Mouse (Mus musculus) megakaryocyte, embryonic 14.5 days (primary cell): ENCODE data around the gene Ifna4. TPM values are rescaled to one million over a fixed set of nuclear protein-coding genes. Genes with fewer than 3 reads are reported as not detected.
"Not testable (repeated sequence)": the region's sequence is repeated elsewhere in the genome, so short reads cannot be mapped to it uniquely, and the experiment has no call there.

Experiments
- H3K27me3 ChIP-seq: replicated peaks from 2 replicates; pipeline ENCODE3; 2012; ENCODE audit warnings: inconsistent platforms
- H3K36me3 ChIP-seq: replicated peaks from 2 replicates; pipeline ENCODE3; 2012; ENCODE audit warnings: low read length, inconsistent platforms, mixed read lengths
- H3K4me1 ChIP-seq: 2 replicates; pipeline ENCODE4 v1.6.1; 2012; ENCODE audit warnings: inconsistent platforms
- H3K4me3 ChIP-seq: replicated peaks from 2 replicates; pipeline ENCODE3; 2012; ENCODE audit warnings: moderate library complexity, mild to moderate bottlenecking, inconsistent platforms
- H3K9me3 ChIP-seq: 2 replicates; pipeline ENCODE4 v1.6.1; 2012; ENCODE audit warnings: inconsistent platforms
- FLI1 ChIP-seq: IDR thresholded peaks from 2 replicates; pipeline ENCODE4 v1.6.1; 2012; ENCODE audit warnings: low read length, inconsistent platforms, mixed read lengths
- GATA1 ChIP-seq: IDR thresholded peaks from 3 replicates; pipeline ENCODE4 v1.6.1; 2012; ENCODE audit warnings: mixed read lengths, low read length, inconsistent platforms, borderline replicate concordance
- polyA plus RNA-seq: library from polyadenylated mRNA; stranded (reverse); fragments of >175 nt; gene quantifications from 2 replicates; pipeline ENCODE4 v1.2.3, GENCODE M21; 2012; ENCODE audit warnings: low replicate concordance; ENCODE audit not compliant: insufficient read depth

Ifna4 gene
- polyA plus RNA-seq, result not detected in 2 replicates

- Histone ChIP-seq H3K9me3 (no peaks in the 10 kb centered on the region), H3K36me3 (no peaks in the 10 kb centered on the region), H3K4me3 (no peak within 1 kb of the TSS), H3K4me1 (peaks cover 4% of the 10 kb centered on the region; the same call in 1 of the 2 replicates), H3K27me3 (peaks cover 5% of the 10 kb centered on the region)
- no peak for TF ChIP-seq FLI1
- TF ChIP-seq GATA1, result no peak
Measured at GRCm38 (mm10) chr4:88841438-88841911, at the start of gene Ifna4. Gene Ifna4 (plus strand): TSS chr4:88841861.

- not testable (repeated sequence) for H3K9me3 ChIP-seq, H3K36me3 ChIP-seq, H3K27me3 ChIP-seq, H3K4me3 ChIP-seq, H3K4me1 ChIP-seq
Measured at GRCm38 (mm10) chr4:88793936-88794675, 47.6 kb upstream of the Ifna4 start, which contains the start of gene Gm13275. Gene Gm13275 (plus strand): TSS chr4:88794487.

- H3K9me3 ChIP-seq, H3K27me3 ChIP-seq, H3K36me3 ChIP-seq, H3K4me3 ChIP-seq, H3K4me1 ChIP-seq: not testable (repeated sequence)
Measured at GRCm38 (mm10) chr4:88797097-88797496, 44.6 kb upstream of the Ifna4 start, which contains the start of gene Gm13279. Gene Gm13279 (plus strand): TSS chr4:88797397.

- H3K4me3 ChIP-seq, H3K36me3 ChIP-seq, H3K4me1 ChIP-seq, H3K9me3 ChIP-seq, H3K27me3 ChIP-seq: not testable (repeated sequence)
Measured at GRCm38 (mm10) chr4:88799365-88799764, 42.3 kb upstream of the Ifna4 start, which contains the start of gene Gm13285. Gene Gm13285 (plus strand): TSS chr4:88799665.

GRCm38 (mm10) chr4:88802954-88803353 is 38.7 kb upstream of the Ifna4 start, which contains the start of gene Gm13287:
Gene Gm13287 (plus strand): TSS chr4:88803254.
- not testable (repeated sequence) for H3K4me1 ChIP-seq, H3K9me3 ChIP-seq, H3K36me3 ChIP-seq, H3K27me3 ChIP-seq, H3K4me3 ChIP-seq

- not testable (repeated sequence) for H3K4me3 ChIP-seq, H3K4me1 ChIP-seq
Measured at GRCm38 (mm10) chr4:88805231-88805630, 36.4 kb upstream of the Ifna4 start, which contains the start of gene Gm13288. Gene Gm13288 (plus strand): TSS chr4:88805531.

GRCm38 (mm10) chr4:88805761-88806160 is 35.9 kb upstream of the Ifna4 start:
- not testable (repeated sequence) for H3K4me3 ChIP-seq, H3K36me3 ChIP-seq

More at GRCm38 (mm10) chr4:88805231-88805630, 36.4 kb upstream of the Ifna4 start, which contains the start of gene Gm13288:
- not testable (repeated sequence) for H3K27me3 ChIP-seq, H3K9me3 ChIP-seq, H3K36me3 ChIP-seq

GRCm38 (mm10) chr4:88815928-88816327 is 25.7 kb upstream of the Ifna4 start, which contains the start of gene Ifna7:
Gene Ifna7 (plus strand): TSS chr4:88816228.
- TF ChIP-seq FLI1 (no peak), GATA1 (no peak)
- H3K4me1 ChIP-seq, result no peaks in the 10 kb centered on the region

More at GRCm38 (mm10) chr4:88805761-88806160, 35.9 kb upstream of the Ifna4 start:
- H3K9me3 ChIP-seq, H3K27me3 ChIP-seq, H3K4me1 ChIP-seq: not testable (repeated sequence)

GRCm38 (mm10) chr4:88819659-88820058 is 22.0 kb upstream of the Ifna4 start, which contains the start of gene Ifna11:
Gene Ifna11 (plus strand): TSS chr4:88819959.
- Histone ChIP-seq H3K4me3 (no peak within 1 kb of the TSS), H3K9me3 (no peaks in the 10 kb centered on the region), H3K4me1 (0 out of 2 replicates have a peak, but pooled peaks cover 3% of the 10 kb centered on the region), H3K27me3 (peaks cover 2% of the 10 kb centered on the region), H3K36me3 (no peaks in the 10 kb centered on the region)
- TF ChIP-seq GATA1 (no peak), FLI1 (no peak)

More at GRCm38 (mm10) chr4:88815928-88816327, 25.7 kb upstream of the Ifna4 start, which contains the start of gene Ifna7:
- H3K4me3 ChIP-seq, result no peak within 1 kb of the TSS
- peaks cover 7% of the 10 kb centered on the region for H3K9me3 ChIP-seq
- H3K36me3 ChIP-seq, result no peaks in the 10 kb centered on the region
- peaks cover 2% of the 10 kb centered on the region for H3K27me3 ChIP-seq

- TF ChIP-seq GATA1 (no peak), FLI1 (no peak)
- no peaks in the 10 kb centered on the region for H3K36me3 ChIP-seq
Measured at GRCm38 (mm10) chr4:88822995-88823394, 18.7 kb upstream of the Ifna4 start.

GRCm38 (mm10) chr4:88827116-88827515 is 14.5 kb upstream of the Ifna4 start, which contains the start of gene Ifna6:
Gene Ifna6 (plus strand): TSS chr4:88827416.
- not testable (repeated sequence) for H3K36me3 ChIP-seq, H3K9me3 ChIP-seq, H3K4me3 ChIP-seq, H3K27me3 ChIP-seq
- peaks cover 13% of the 10 kb centered on the region for H3K4me1 ChIP-seq

More at GRCm38 (mm10) chr4:88822995-88823394, 18.7 kb upstream of the Ifna4 start:
- Histone ChIP-seq H3K27me3 (peaks cover 2% of the 10 kb centered on the region), H3K4me3 (no peak overlapping the region), H3K9me3 (no peaks in the 10 kb centered on the region), H3K4me1 (0 out of 2 replicates have a peak, but pooled peaks cover 3% of the 10 kb centered on the region)
